Mouse (Mus musculus): ENCODE data around the gene Gm10840. TPM values are rescaled to one million over a fixed set of nuclear protein-coding genes. Genes with fewer than 3 reads are reported as not detected.

Gene Gm10840
- polyA plus RNA-seq, 1 experiment from 2014 or later = not detected

GRCm38 (mm10) chr11:106170807-106171206 is 10.2 kb downstream of the Gm10840 start:
- Histone ChIP-seq H3K27ac (ENCODE audit: low read depth) (no peak overlapping the region), H3K4me1 (replicated peaks; ENCODE audit: control insufficient read depth, insufficient read depth, low read length) (no peaks in the 10 kb centered on the region), H3K4me3 (ENCODE audit: low read depth, low read length) (no peak overlapping the region), H3K9me3 (ENCODE audit: control insufficient read depth, low read length) (no peaks in the 10 kb centered on the region), H3K36me3 (ENCODE audit: control insufficient read depth, insufficient read depth, low read length) (peaks cover 25% of the 10 kb centered on the region), H3K4me2 (ENCODE audit: low read length) (no peak overlapping the region), H3K27me3 (replicated peaks; ENCODE audit: control insufficient read depth, insufficient read depth, low read length) (no peaks in the 10 kb centered on the region), H3K9ac (ENCODE audit: low read length) (no peak overlapping the region)
- 77% methylated on average over 7 of the region's 7 CpGs for WGBS
- ATAC-seq (replicated peaks; ENCODE audit: low FRiP score, low TSS enrichment, low read depth) (no peak), DNase-seq (ENCODE audit: low spot score) (no peak)

DNA sequence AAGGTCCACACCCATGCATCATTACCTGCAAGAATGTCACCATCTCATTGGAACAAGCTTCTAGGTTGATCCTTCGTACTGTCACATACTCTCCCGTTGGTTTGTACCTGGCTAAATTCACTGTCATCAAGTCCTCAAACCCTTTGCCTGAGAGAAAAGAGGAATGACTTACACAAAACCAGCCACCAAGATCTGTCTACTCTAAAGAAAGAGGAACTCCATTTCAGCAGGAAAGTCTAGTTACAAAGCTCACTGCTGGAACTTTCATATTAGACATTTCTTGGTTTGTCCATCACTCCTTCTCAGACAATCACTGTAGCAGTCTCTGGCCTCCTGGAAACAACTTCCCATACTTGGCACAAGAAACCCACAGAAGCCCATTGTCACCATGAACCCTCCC is 12.6 kb downstream of the Gm10840 start:
- no peaks in the 10 kb centered on the region for H3K9me3 ChIP-seq (ENCODE audit: control insufficient read depth, low read length)
- H3K4me2 ChIP-seq (ENCODE audit: low read length) = no peak overlapping the region
- H3K36me3 ChIP-seq (ENCODE audit: control insufficient read depth, insufficient read depth, low read length) = peaks cover 1% of the 10 kb centered on the region; the same call in 1 of the 2 replicates
- no peaks in the 10 kb centered on the region for H3K4me1 ChIP-seq (replicated peaks; ENCODE audit: control insufficient read depth, insufficient read depth, low read length)
- WGBS = 96% methylated on average over 2 of the region's 2 CpGs
- ATAC-seq (replicated peaks; ENCODE audit: low FRiP score, low TSS enrichment, low read depth) (no peak), DNase-seq (ENCODE audit: low spot score) (no peak)
- H3K27me3 ChIP-seq (replicated peaks; ENCODE audit: control insufficient read depth, insufficient read depth, low read length) = no peaks in the 10 kb centered on the region
- H3K27ac ChIP-seq (ENCODE audit: low read depth) = no peak overlapping the region
- no peak overlapping the region for H3K4me3 ChIP-seq (ENCODE audit: low read depth, low read length)
- H3K9ac ChIP-seq (ENCODE audit: low read length) = no peak overlapping the region

- no peaks in the 10 kb centered on the region for H3K9me3 ChIP-seq (ENCODE audit: control insufficient read depth, low read length)
- no peaks in the 10 kb centered on the region for H3K4me1 ChIP-seq (replicated peaks; ENCODE audit: control insufficient read depth, insufficient read depth, low read length)
- no peak overlapping the region for H3K4me2 ChIP-seq (ENCODE audit: low read length)
- no peak overlapping the region for H3K4me3 ChIP-seq (ENCODE audit: low read depth, low read length)
- no peak overlapping the region for H3K9ac ChIP-seq (ENCODE audit: low read length)
- no peaks in the 10 kb centered on the region for H3K36me3 ChIP-seq (ENCODE audit: control insufficient read depth, insufficient read depth, low read length)
- 90% methylated on average over 5 of the region's 5 CpGs for WGBS
- DNase-seq (ENCODE audit: low spot score) = no peak
- no peak for ATAC-seq (replicated peaks; ENCODE audit: low FRiP score, low TSS enrichment, low read depth)
- H3K27me3 ChIP-seq (replicated peaks; ENCODE audit: control insufficient read depth, insufficient read depth, low read length) = no peaks in the 10 kb centered on the region
- H3K27ac ChIP-seq (ENCODE audit: low read depth) = no peak overlapping the region
Observed at GRCm38 (mm10) chr11:106174372-106174771, 13.7 kb downstream of the Gm10840 start.

GRCm38 (mm10) chr11:106175081-106175480 is 14.4 kb downstream of the Gm10840 start:
- no peaks in the 10 kb centered on the region for H3K27me3 ChIP-seq (replicated peaks; ENCODE audit: control insufficient read depth, insufficient read depth, low read length)
- H3K27ac ChIP-seq (ENCODE audit: low read depth) = no peak overlapping the region
- no peak overlapping the region for H3K4me3 ChIP-seq (ENCODE audit: low read depth, low read length)
- no peaks in the 10 kb centered on the region for H3K4me1 ChIP-seq (replicated peaks; ENCODE audit: control insufficient read depth, insufficient read depth, low read length)
- H3K36me3 ChIP-seq (ENCODE audit: control insufficient read depth, insufficient read depth, low read length) = no peaks in the 10 kb centered on the region
- no peak for ATAC-seq (replicated peaks; ENCODE audit: low FRiP score, low TSS enrichment, low read depth)
- no peak overlapping the region for H3K9ac ChIP-seq (ENCODE audit: low read length)
- no peaks in the 10 kb centered on the region for H3K9me3 ChIP-seq (ENCODE audit: control insufficient read depth, low read length)
- no peak overlapping the region for H3K4me2 ChIP-seq (ENCODE audit: low read length)
- WGBS = 53% methylated on average over 3 of the region's 3 CpGs
- no peak for DNase-seq (ENCODE audit: low spot score)

DNA sequence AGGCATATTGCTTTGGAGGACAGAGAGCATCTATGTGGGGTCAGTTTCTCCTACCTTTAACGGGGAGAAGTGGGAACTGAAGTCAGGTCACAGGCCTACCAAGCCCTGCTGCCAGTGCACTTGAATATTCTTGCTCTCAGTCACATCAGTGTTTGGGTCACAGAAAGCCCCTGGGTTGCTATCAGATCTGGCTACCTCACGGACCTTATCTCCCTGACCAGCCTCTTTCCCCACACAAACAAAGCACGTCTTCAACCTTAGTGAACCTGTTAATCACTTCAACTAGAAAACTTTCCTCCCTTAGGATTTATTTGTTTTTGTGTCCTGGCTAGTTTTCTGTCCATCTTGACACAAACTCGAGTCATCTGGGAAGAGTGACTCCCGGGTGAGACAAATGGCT is 15.7 kb downstream of the Gm10840 start:
- Histone ChIP-seq H3K4me2 (ENCODE audit: low read length) (no peak overlapping the region), H3K27me3 (replicated peaks; ENCODE audit: control insufficient read depth, insufficient read depth, low read length) (no peaks in the 10 kb centered on the region), H3K4me1 (replicated peaks; ENCODE audit: control insufficient read depth, insufficient read depth, low read length) (no peaks in the 10 kb centered on the region), H3K9me3 (ENCODE audit: control insufficient read depth, low read length) (no peaks in the 10 kb centered on the region), H3K9ac (ENCODE audit: low read length) (no peak overlapping the region), H3K27ac (ENCODE audit: low read depth) (no peak overlapping the region), H3K36me3 (ENCODE audit: control insufficient read depth, insufficient read depth, low read length) (no peaks in the 10 kb centered on the region), H3K4me3 (ENCODE audit: low read depth, low read length) (no peak overlapping the region)
- DNase-seq (ENCODE audit: low spot score) (no peak), ATAC-seq (replicated peaks; ENCODE audit: low FRiP score, low TSS enrichment, low read depth) (no peak)
- WGBS = 71% methylated on average over 5 of the region's 5 CpGs

DNA sequence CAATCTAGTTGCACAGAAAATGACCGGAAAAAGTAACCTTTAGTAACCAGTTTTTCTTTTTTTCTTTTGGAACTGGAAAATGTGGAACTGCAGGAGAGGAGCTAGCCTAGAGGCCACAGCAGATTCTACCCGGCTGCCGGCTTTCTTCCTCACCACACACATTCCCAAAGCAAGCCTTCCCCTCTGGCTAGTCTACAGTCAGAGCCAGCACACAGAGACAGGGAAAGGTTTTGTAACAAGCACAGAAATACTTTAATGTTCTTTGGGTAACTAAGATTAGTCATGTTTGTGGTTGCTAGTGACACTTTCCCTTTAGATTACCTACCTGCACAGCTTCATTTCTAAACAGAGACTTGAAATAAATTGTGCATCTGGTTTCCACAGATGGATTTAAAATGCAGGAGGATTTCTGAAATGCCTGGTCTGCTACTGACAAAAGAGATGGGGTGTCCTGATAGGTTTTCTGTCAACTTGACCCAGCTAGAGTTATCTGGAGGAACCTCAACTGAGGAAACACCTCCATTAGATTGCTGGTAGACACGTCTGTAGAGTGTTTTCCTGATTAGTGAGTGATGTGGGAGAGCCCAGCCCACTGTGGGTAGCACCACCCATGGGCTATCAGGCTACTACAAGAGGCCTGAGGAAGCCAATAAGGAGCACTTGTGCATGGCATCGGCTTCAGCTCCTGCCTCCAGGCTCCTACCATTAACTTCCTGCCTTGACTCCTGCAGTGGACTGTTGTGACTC is 17.6 kb downstream of the Gm10840 start:
- no peak for ATAC-seq (replicated peaks; ENCODE audit: low FRiP score, low TSS enrichment, low read depth)
- no peak overlapping the region for H3K9ac ChIP-seq (ENCODE audit: low read length)
- H3K4me2 ChIP-seq (ENCODE audit: low read length) = no peak overlapping the region
- H3K4me1 ChIP-seq (replicated peaks; ENCODE audit: control insufficient read depth, insufficient read depth, low read length) = no peaks in the 10 kb centered on the region
- no peaks in the 10 kb centered on the region for H3K36me3 ChIP-seq (ENCODE audit: control insufficient read depth, insufficient read depth, low read length)
- no peaks in the 10 kb centered on the region for H3K27me3 ChIP-seq (replicated peaks; ENCODE audit: control insufficient read depth, insufficient read depth, low read length)
- DNase-seq (ENCODE audit: low spot score) = no peak
- no peak overlapping the region for H3K27ac ChIP-seq (ENCODE audit: low read depth)
- no peaks in the 10 kb centered on the region for H3K9me3 ChIP-seq (ENCODE audit: control insufficient read depth, low read length)
- 73% methylated on average over 5 of the region's 5 CpGs for WGBS
- H3K4me3 ChIP-seq (ENCODE audit: low read depth, low read length) = no peak overlapping the region

DNA sequence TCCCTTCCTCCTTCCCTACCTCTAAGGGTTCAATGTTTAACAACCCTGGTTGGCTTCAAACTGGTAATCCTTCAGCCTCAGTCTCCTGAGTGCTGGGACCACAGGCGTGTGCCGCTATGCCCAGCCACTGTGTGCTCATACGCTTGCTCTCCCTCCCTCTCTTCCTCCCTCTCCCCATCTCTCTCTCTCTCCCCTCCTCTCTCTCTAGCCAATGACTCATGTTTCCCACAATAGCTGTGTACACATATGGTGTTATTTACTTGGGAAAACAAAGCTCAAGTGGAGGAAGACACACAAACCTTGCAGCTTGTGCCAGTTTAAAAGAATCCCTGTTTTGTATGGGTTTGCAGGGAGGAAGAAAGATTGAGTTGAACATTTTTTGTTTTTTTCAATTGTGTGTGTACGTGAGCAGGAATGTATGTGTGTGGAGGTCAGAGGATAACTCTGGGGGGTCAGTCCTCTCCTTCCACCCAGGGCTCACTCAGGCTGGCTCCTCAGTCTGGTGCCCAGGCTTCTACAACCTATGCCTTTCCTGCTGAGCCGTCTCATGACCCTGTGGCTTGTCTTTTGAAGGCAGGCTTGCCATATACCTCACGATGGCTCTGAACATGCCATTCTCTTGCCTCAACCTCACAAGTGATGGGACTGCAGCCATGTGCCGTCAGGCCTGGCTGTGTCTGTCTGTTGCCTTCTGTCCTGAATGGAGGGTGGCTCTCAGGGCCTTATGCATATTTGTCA is 19.2 kb downstream of the Gm10840 start:
- no peaks in the 10 kb centered on the region for H3K9me3 ChIP-seq (ENCODE audit: control insufficient read depth, low read length)
- H3K4me3 ChIP-seq (ENCODE audit: low read depth, low read length) = no peak overlapping the region
- H3K27me3 ChIP-seq (replicated peaks; ENCODE audit: control insufficient read depth, insufficient read depth, low read length) = no peaks in the 10 kb centered on the region
- H3K4me2 ChIP-seq (ENCODE audit: low read length) = no peak overlapping the region
- 67% methylated on average over 7 of the region's 7 CpGs for WGBS
- H3K4me1 ChIP-seq (replicated peaks; ENCODE audit: control insufficient read depth, insufficient read depth, low read length) = no peaks in the 10 kb centered on the region
- no peaks in the 10 kb centered on the region for H3K36me3 ChIP-seq (ENCODE audit: control insufficient read depth, insufficient read depth, low read length)
- H3K27ac ChIP-seq (ENCODE audit: low read depth) = no peak overlapping the region
- no peak overlapping the region for H3K9ac ChIP-seq (ENCODE audit: low read length)
- ATAC-seq (replicated peaks; ENCODE audit: low FRiP score, low TSS enrichment, low read depth) = no peak
- no peak for DNase-seq (ENCODE audit: low spot score)

GRCm38 (mm10) chr11:106180449-106180801 is 19.8 kb downstream of the Gm10840 start:
- H3K9me3 ChIP-seq (ENCODE audit: control insufficient read depth, low read length) = no peaks in the 10 kb centered on the region
- no peak overlapping the region for H3K27ac ChIP-seq (ENCODE audit: low read depth)
- no peak overlapping the region for H3K4me2 ChIP-seq (ENCODE audit: low read length)
- no peak overlapping the region for H3K9ac ChIP-seq (ENCODE audit: low read length)
- 94% methylated on average over 2 of the region's 2 CpGs for WGBS
- no peak overlapping the region for H3K4me3 ChIP-seq (ENCODE audit: low read depth, low read length)
- 0 out of 2 replicates have a peak, but pooled peaks cover 4% of the 10 kb centered on the region for H3K36me3 ChIP-seq (ENCODE audit: control insufficient read depth, insufficient read depth, low read length)
- DNase-seq (ENCODE audit: low spot score) = no peak
- no peaks in the 10 kb centered on the region for H3K27me3 ChIP-seq (replicated peaks; ENCODE audit: control insufficient read depth, insufficient read depth, low read length)
- ATAC-seq (replicated peaks; ENCODE audit: low FRiP score, low TSS enrichment, low read depth) = no peak
- no peaks in the 10 kb centered on the region for H3K4me1 ChIP-seq (replicated peaks; ENCODE audit: control insufficient read depth, insufficient read depth, low read length)

DNA sequence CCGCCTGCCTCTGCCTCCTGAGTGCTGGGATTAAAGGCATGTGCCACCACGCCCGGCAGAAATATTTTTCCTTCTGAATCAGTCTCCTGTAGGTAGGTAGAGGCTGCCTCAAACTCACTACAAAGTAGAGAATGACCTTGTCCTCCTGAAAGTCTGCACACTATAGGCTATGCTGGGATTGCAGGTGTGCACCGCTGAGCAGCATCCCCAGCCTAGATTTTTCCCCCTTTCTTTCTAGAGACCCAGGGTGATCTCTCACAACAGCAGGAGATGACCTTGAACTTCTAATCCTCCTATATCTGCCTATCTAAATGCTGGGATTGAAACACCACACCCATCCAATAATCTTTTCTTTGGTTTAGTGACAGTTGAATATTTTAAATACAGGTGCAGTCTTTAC is 26.7 kb downstream of the Gm10840 start:
- no peak for ATAC-seq (replicated peaks; ENCODE audit: low FRiP score, low TSS enrichment, low read depth)
- 97% methylated on average over 4 of the region's 4 CpGs for WGBS
- no peak for DNase-seq (ENCODE audit: low spot score)

More for the DNA sequence above, 26.7 kb downstream of the Gm10840 start:
- no peak overlapping the region for H3K4me2 ChIP-seq (ENCODE audit: low read length)
- H3K9ac ChIP-seq (ENCODE audit: low read length) = no peak overlapping the region
- no peak overlapping the region for H3K4me3 ChIP-seq (ENCODE audit: low read depth, low read length)
- no peak overlapping the region for H3K27ac ChIP-seq (ENCODE audit: low read depth)
- no peaks in the 10 kb centered on the region for H3K27me3 ChIP-seq (replicated peaks; ENCODE audit: control insufficient read depth, insufficient read depth, low read length)
- H3K4me1 ChIP-seq (replicated peaks; ENCODE audit: control insufficient read depth, insufficient read depth, low read length) = peaks cover 1% of the 10 kb centered on the region; the same call in 1 of the 2 replicates
- H3K36me3 ChIP-seq (ENCODE audit: control insufficient read depth, insufficient read depth, low read length) = 0 out of 2 replicates have a peak, but pooled peaks cover 15% of the 10 kb centered on the region
- H3K9me3 ChIP-seq (ENCODE audit: control insufficient read depth, low read length) = no peaks in the 10 kb centered on the region
